Mouse (Mus musculus) CH12.LX (cell line): ENCODE data around the gene Nup62. TPM values are rescaled to one million over a fixed set of nuclear protein-coding genes. Genes with fewer than 3 reads are reported as not detected.

Source experiments
- DNase-seq: peaks from one replicate; pipeline ENCODE4 v3.0.0-alpha.2; 2013; ENCODE audit errors: extremely low read depth
- H3K27ac ChIP-seq: 2 replicates; pipeline ENCODE4 v1.5.1; 2012; ENCODE audit warnings: low read depth, mild to moderate bottlenecking, control low read depth, moderate library complexity; ENCODE audit not compliant: insufficient read depth
- H3K27me3 ChIP-seq: replicated peaks from 2 replicates; pipeline ENCODE3; 2012; ENCODE audit warnings: inconsistent platforms
- H3K36me3 ChIP-seq, 2 experiments: replicated peaks in 1 of 2; 2 replicates each; pipeline versions ENCODE3 to v1.6.1; 2012; ENCODE audit warnings: inconsistent platforms in 1 of 2, low read length in 1 of 2, mild to moderate bottlenecking in 1 of 2, mixed read lengths in 1 of 2, moderate library complexity in 1 of 2; ENCODE audit not compliant: control insufficient read depth in 1 of 2, insufficient read depth in 1 of 2
- H3K4me1 ChIP-seq, 2 experiments: 2 replicates each; pipeline ENCODE4 v1.6.1; 2012; ENCODE audit warnings: inconsistent platforms in 1 of 2, moderate library complexity in 1 of 2; ENCODE audit not compliant: insufficient read depth in 2 of 2, control insufficient read depth in 1 of 2
- H3K4me2 ChIP-seq: 2 replicates; pipeline ENCODE4 v1.6.1; 2012; ENCODE audit warnings: low read depth, mild to moderate bottlenecking, control low read depth; ENCODE audit not compliant: poor library complexity, insufficient read depth, severe bottlenecking
- H3K4me3 ChIP-seq, 3 experiments: fragments of 150-350 bp in 1 of 3; sonication (generic) in 1 of 3; replicated peaks in 1 of 3; 2 replicates each; pipeline versions ENCODE3 to v1.5.1; 2011 to 2012; ENCODE audit warnings: low read depth in 2 of 3, low read length in 2 of 3, mild to moderate bottlenecking in 2 of 3, moderate library complexity in 2 of 3, control low read depth in 1 of 3, improper control_type of control experiment in 1 of 3, inconsistent platforms in 1 of 3, mixed read lengths in 1 of 3; ENCODE audit not compliant: poor library complexity in 1 of 3
- H3K79me2 ChIP-seq: replicated peaks from 2 replicates; pipeline ENCODE4 v1.6.1; 2012; ENCODE audit warnings: mild to moderate bottlenecking, moderate library complexity; ENCODE audit not compliant: control insufficient read depth, poor library complexity, insufficient read depth, severe bottlenecking; ENCODE audit errors: extremely low read depth
- H3K9ac ChIP-seq: 2 replicates; pipeline ENCODE4 v1.6.1; 2012; ENCODE audit warnings: low read depth, mild to moderate bottlenecking, control low read depth, moderate library complexity; ENCODE audit not compliant: insufficient read depth
- H3K9me3 ChIP-seq: replicated peaks from 2 replicates; pipeline ENCODE3; 2012; ENCODE audit warnings: low read length, inconsistent platforms, mixed read lengths
- BHLHE40 ChIP-seq: IDR thresholded peaks from 2 replicates; pipeline ENCODE4 v1.6.1; 2011; ENCODE audit warnings: mild to moderate bottlenecking, low read depth, low read length, improper control_type of control experiment
- CHD1 ChIP-seq: IDR thresholded peaks from 2 replicates; pipeline ENCODE4 v1.6.1; 2012; ENCODE audit warnings: low read depth, low read length, improper control_type of control experiment, inconsistent platforms
- CTCF ChIP-seq, 2 experiments: IDR thresholded peaks in 1 of 2; conservative IDR thresholded peaks in 1 of 2; 2 replicates each; pipeline ENCODE4 v1.5.1; 2011 to 2012; ENCODE audit warnings: low read depth in 2 of 2, low read length in 2 of 2, improper control_type of control experiment in 1 of 2, inconsistent platforms in 1 of 2, mild to moderate bottlenecking in 1 of 2, moderate library complexity in 1 of 2
- EP300 ChIP-seq: IDR thresholded peaks from 2 replicates; pipeline ENCODE4 v1.6.1; 2011; ENCODE audit warnings: low read length, improper control_type of control experiment
- JUN ChIP-seq: IDR thresholded peaks from 2 replicates; pipeline ENCODE4 v1.6.1; 2011; ENCODE audit warnings: low read depth, mild to moderate bottlenecking, low read length, improper control_type of control experiment, moderate library complexity; ENCODE audit not compliant: insufficient read depth
- MAFK ChIP-seq: IDR thresholded peaks from 2 replicates; pipeline ENCODE4 v1.6.1; 2011; ENCODE audit warnings: low read length, improper control_type of control experiment; ENCODE audit not compliant: insufficient replicate concordance
- MAZ ChIP-seq: IDR thresholded peaks from 2 replicates; pipeline ENCODE4 v1.6.1; 2012; ENCODE audit warnings: low read depth, mild to moderate bottlenecking, inconsistent platforms, low read length, improper control_type of control experiment, moderate library complexity
- MEF2A ChIP-seq: IDR thresholded peaks from 2 replicates; pipeline ENCODE4 v1.6.1; 2014; ENCODE audit warnings: low read depth, mild to moderate bottlenecking, inconsistent platforms, low read length, improper control_type of control experiment, borderline replicate concordance
- MYC ChIP-seq: IDR thresholded peaks from 2 replicates; pipeline ENCODE4 v1.6.1; 2011; ENCODE audit warnings: low read depth, mild to moderate bottlenecking, improper control_type of control experiment, low read length
- NELFE ChIP-seq: IDR thresholded peaks from 2 replicates; pipeline ENCODE4 v1.6.1; 2011; ENCODE audit warnings: low read depth, low read length, improper control_type of control experiment
- NRF1 ChIP-seq: IDR thresholded peaks from 2 replicates; pipeline ENCODE4 v1.6.1; 2014; ENCODE audit warnings: low read depth, mild to moderate bottlenecking, inconsistent platforms, low read length, improper control_type of control experiment, moderate library complexity
- POLR2AphosphoS2 ChIP-seq: IDR thresholded peaks from 2 replicates; pipeline ENCODE4 v1.6.1; 2011; ENCODE audit warnings: low read depth, low read length, improper control_type of control experiment
- RCOR1 ChIP-seq: conservative IDR thresholded peaks from 2 replicates; pipeline ENCODE4 v1.6.1; 2012; ENCODE audit warnings: low read depth, mild to moderate bottlenecking, inconsistent platforms, low read length, improper control_type of control experiment
- SIN3A ChIP-seq: IDR thresholded peaks from 2 replicates; pipeline ENCODE4 v1.6.1; 2012; ENCODE audit warnings: low read length, improper control_type of control experiment, inconsistent platforms
- SMC3 ChIP-seq: IDR thresholded peaks from 2 replicates; pipeline ENCODE4 v1.6.1; 2011; ENCODE audit warnings: low read depth, low read length, improper control_type of control experiment
- TBP ChIP-seq: conservative IDR thresholded peaks from 2 replicates; pipeline ENCODE4 v1.6.1; 2011; ENCODE audit warnings: low read depth, low read length, improper control_type of control experiment
- TCF12 ChIP-seq: IDR thresholded peaks from 2 replicates; pipeline ENCODE4 v1.6.1; 2014; ENCODE audit warnings: low read depth, mild to moderate bottlenecking, inconsistent platforms, low read length, improper control_type of control experiment
- UBTF ChIP-seq: IDR thresholded peaks from 2 replicates; pipeline ENCODE4 v1.6.1; 2012; ENCODE audit warnings: low read depth, mild to moderate bottlenecking, inconsistent platforms, low read length, improper control_type of control experiment, moderate library complexity
- ZKSCAN1 ChIP-seq: IDR thresholded peaks from 2 replicates; pipeline ENCODE4 v1.6.1; 2012; ENCODE audit warnings: low read depth, inconsistent platforms, low read length, improper control_type of control experiment, borderline replicate concordance
- ZMIZ1 ChIP-seq: IDR thresholded peaks from 2 replicates; pipeline ENCODE4 v1.6.1; 2012; ENCODE audit warnings: low read depth, mild to moderate bottlenecking, inconsistent platforms, low read length, improper control_type of control experiment
- dilution Hi-C: fragments of 300-500 bp; cut with MboI; formaldehyde crosslinking; loops from 2 replicates; pipeline ENCODE4 v1.14.3; 2020; ENCODE audit warnings: low sequenced_read_pairs; ENCODE audit not compliant: extremely low pct_unique_long_range_greater_than_20kb, extremely low pct_ligation_motif_present
- in situ Hi-C: fragments of 300-500 bp; cut with MboI; formaldehyde crosslinking; loops from 3 replicates; pipeline ENCODE4 v1.14.3; 2019; ENCODE audit warnings: low sequenced_read_pairs, low pct_ligation_motif_present, low pct_unique_long_range_greater_than_20kb, mixed read lengths
- polyA plus RNA-seq: library from polyadenylated mRNA; unstranded; fragments of >175 nt; gene quantifications from 2 replicates; pipeline ENCODE4 v1.2.1, GENCODE M21; 2012; ENCODE audit warnings: low read depth; ENCODE audit not compliant: insufficient read length
- total RNA-seq, 2 experiments: library from RNA; depleted of rRNA; stranded (reverse); fragments of 300-350 nt in 1 of 2; fragments of >200 nt in 1 of 2; gene quantifications; 2 replicates each; pipeline ENCODE4 v1.2.3; 2012 to 2014

The Nup62 gene
- total and polyA plus RNA-seq, 3 experiments, result 93.3 to 151 (median 101) TPM

DNA sequence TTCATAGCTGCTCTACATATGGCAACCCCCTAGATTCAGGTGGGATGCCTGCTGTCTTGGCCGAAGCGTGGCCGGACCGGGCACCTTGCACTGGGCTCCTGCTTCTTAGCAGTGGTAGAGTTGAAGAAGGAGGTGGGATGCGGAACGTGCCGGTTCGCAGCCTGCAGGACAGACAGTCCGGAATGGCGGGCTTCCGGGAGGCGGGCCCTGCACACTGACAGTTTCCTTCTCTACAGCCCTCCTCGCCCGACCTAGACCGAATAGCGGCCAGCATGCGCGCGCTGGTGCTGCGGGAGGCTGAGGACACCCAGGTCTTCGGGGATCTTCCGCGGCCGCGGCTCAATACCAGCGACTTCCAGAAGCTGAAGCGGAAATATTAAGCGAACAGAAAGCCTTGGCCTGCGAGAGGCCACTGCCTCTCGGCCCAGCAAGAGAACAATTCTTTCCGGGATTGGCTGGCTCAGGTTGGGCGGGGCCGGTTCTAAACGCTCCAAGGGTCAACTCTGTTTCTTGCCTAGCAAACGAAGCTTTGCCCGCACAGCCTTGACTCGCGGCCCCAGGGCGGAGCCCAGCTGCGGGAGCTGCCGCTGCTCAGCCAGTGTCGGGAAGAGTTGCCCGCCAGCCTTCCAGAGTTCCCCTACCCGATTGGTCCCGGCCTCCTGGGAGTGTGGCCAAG lies 38.6 kb downstream of the Nup62 start (continued):
- TF ChIP-seq MAFK (no peak), MYC (no peak), NRF1 (peak; percentile 67), BHLHE40 (peak; percentile 74), SMC3 (no peak), ZKSCAN1 (no peak), UBTF (peak; percentile 77), POLR2AphosphoS2 (0 out of 2 replicates have a peak, but pooled peaks have one; percentile 53), CHD1 (no peak), NELFE (peak; percentile 53; the same call in 1 of the 2 replicates), TCF12 (peak; percentile 66), TBP (0 out of 2 replicates have a peak, but pooled peaks have one; percentile 35), EP300 (no peak), MEF2A (no peak; the same call in 1 of the 2 replicates), CTCF (conservative IDR thresholded peaks at IDR 0.05 in 1 of 2, IDR thresholded peaks at IDR 0.05 in 1 of 2; ENCODE audit: low read depth in 2 of 2, low read length in 2 of 2) (no peak), SIN3A (peak; percentile 61), MAZ (peak; percentile 59; the same call in 1 of the 2 replicates), JUN (no peak), RCOR1 (no peak)

DNA sequence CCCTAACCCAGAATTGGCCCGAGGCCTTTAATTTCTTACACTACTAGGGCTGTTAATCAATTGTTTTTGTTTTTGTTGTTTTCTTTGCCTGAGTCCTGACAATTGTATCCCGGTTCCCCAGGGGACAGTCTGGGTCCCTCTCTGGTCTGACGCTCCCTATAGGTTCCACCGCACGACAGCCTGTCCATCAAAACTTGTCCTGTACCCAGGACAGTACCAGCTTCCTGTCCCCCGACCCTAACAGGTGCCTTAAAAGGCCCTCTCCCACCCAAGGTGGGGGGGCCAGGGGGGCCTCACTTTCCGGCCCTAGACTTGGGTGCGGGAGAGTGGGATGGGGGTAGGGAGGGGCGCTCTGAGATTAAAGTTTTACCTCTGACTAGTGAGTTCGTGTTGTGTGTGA lies 39.1 kb downstream of the Nup62 start:
- H3K4me3 ChIP-seq, result peak overlapping the region; percentile 66 to 72 (median 67)
- H3K27ac ChIP-seq, result peak overlapping the region; percentile 91
- dilution Hi-C loops, result no loop called here
- H3K79me2 ChIP-seq, result peaks cover 21% of the 10 kb centered on the region
- no peaks in the 10 kb centered on the region for H3K9me3 ChIP-seq
- peak; percentile 58 for DNase-seq
- in situ Hi-C loops, result loop anchor here (10.0 kb wide), 1 partner anchor 100 kb away; no protein-coding TSS in a partner anchor
- H3K4me2 ChIP-seq, result peak overlapping the region; percentile 48
- peaks cover 18 to 63% of the 10 kb centered on the region in 2 experiments for H3K4me1 ChIP-seq
- H3K36me3 ChIP-seq, result peaks cover 8 to 36% of the 10 kb centered on the region in 2 experiments
- H3K9ac ChIP-seq, result peak overlapping the region; percentile 72
- no peaks in the 10 kb centered on the region for H3K27me3 ChIP-seq
- TF ChIP-seq CHD1 (no peak), JUN (no peak), CTCF (conservative IDR thresholded peaks at IDR 0.05 in 1 of 2, IDR thresholded peaks at IDR 0.05 in 1 of 2; ENCODE audit: low read depth in 2 of 2, low read length in 2 of 2) (peak; percentile 17 to 50; a peak in 2 of 4 replicates), NRF1 (no peak), UBTF (0 out of 2 replicates have a peak, but pooled peaks have one; percentile 17), TCF12 (no peak), ZMIZ1 (no peak)
- TF ChIP-seq, all 38 proteins: peak for 2
